Mouse (Mus musculus): ENCODE data around the gene Rpl36a. TPM values are rescaled to one million over a fixed set of nuclear protein-coding genes. Genes with fewer than 3 reads are reported as not detected.
"Not testable (repeated sequence)": the region's sequence is repeated elsewhere in the genome, so short reads cannot be mapped to it uniquely, and the experiment has no call there.

Rpl36a gene
- 523 and 609 TPM in 2 replicates for polyA plus RNA-seq (2014; fragmentation: Nextera tagmentation; extraction: Ambion mirVana)

- Histone ChIP-seq H3K9ac (ENCODE audit: low read length) (peak within 1 kb of the TSS; percentile 74), H3K27ac (ENCODE audit: low read depth) (peak within 1 kb of the TSS; percentile 72), H3K9me3 (ENCODE audit: control insufficient read depth, low read length) (no peaks in the 10 kb centered on the region), H3K36me3 (ENCODE audit: control insufficient read depth, insufficient read depth, low read length) (peaks cover 7% of the 10 kb centered on the region), H3K4me3 (ENCODE audit: low read depth, low read length) (peak within 1 kb of the TSS; percentile 52), H3K27me3 (replicated peaks; ENCODE audit: control insufficient read depth, insufficient read depth, low read length) (no peaks in the 10 kb centered on the region), H3K4me1 (replicated peaks; ENCODE audit: control insufficient read depth, insufficient read depth, low read length) (no peaks in the 10 kb centered on the region), H3K4me2 (ENCODE audit: low read length) (peak within 1 kb of the TSS; percentile 66)
- 15% methylated on average over 45 of the region's 45 CpGs for WGBS
- ATAC-seq (replicated peaks; ENCODE audit: low FRiP score, low TSS enrichment, low read depth) (peak; percentile 95), DNase-seq (ENCODE audit: low spot score) (peak; percentile 88)
These were observed at the start of gene Rpl36a for GRCm38 (mm10) chrX:134585103-134586002. Rpl36a (plus strand) TSS chrX:134585654.

- H3K4me2 ChIP-seq (ENCODE audit: low read length); DNase-seq (ENCODE audit: low spot score); H3K9me3 ChIP-seq (ENCODE audit: control insufficient read depth, low read length); H3K9ac ChIP-seq (ENCODE audit: low read length); H3K4me3 ChIP-seq (ENCODE audit: low read depth, low read length); ATAC-seq (replicated peaks; ENCODE audit: low FRiP score, low TSS enrichment, low read depth); H3K27me3 ChIP-seq (replicated peaks; ENCODE audit: control insufficient read depth, insufficient read depth, low read length); H3K27ac ChIP-seq (ENCODE audit: low read depth); H3K36me3 ChIP-seq (ENCODE audit: control insufficient read depth, insufficient read depth, low read length); H3K4me1 ChIP-seq (replicated peaks; ENCODE audit: control insufficient read depth, insufficient read depth, low read length): not testable (repeated sequence)
- 86% methylated on average over 10 of the region's 10 CpGs for WGBS
These were observed 45.7 kb upstream of the Rpl36a start for GRCm38 (mm10) chrX:134539795-134540194.

GRCm38 (mm10) chrX:134540414-134541135 lies 44.9 kb upstream of the Rpl36a start:
- Histone ChIP-seq H3K4me2 (ENCODE audit: low read length) (peak overlapping the region; percentile 42), H3K27ac (ENCODE audit: low read depth) (0 out of 2 replicates have a peak overlapping the region, but pooled peaks have one; percentile 88), H3K9ac (ENCODE audit: low read length) (peak overlapping the region; percentile 48), H3K4me3 (ENCODE audit: low read depth, low read length) (peak overlapping the region; percentile 40), H3K36me3 (ENCODE audit: control insufficient read depth, insufficient read depth, low read length) (no peaks in the 10 kb centered on the region), H3K9me3 (ENCODE audit: control insufficient read depth, low read length) (no peaks in the 10 kb centered on the region), H3K4me1 (replicated peaks; ENCODE audit: control insufficient read depth, insufficient read depth, low read length) (no peaks in the 10 kb centered on the region), H3K27me3 (replicated peaks; ENCODE audit: control insufficient read depth, insufficient read depth, low read length) (no peaks in the 10 kb centered on the region)
- ATAC-seq (replicated peaks; ENCODE audit: low FRiP score, low TSS enrichment, low read depth), result no peak
- WGBS, result 24% methylated on average over 12 of the region's 12 CpGs
- no peak for DNase-seq (ENCODE audit: low spot score)

- Histone ChIP-seq H3K9ac (ENCODE audit: low read length) (peak within 1 kb of the TSS; percentile 48), H3K4me3 (ENCODE audit: low read depth, low read length) (peak within 1 kb of the TSS; percentile 40), H3K4me1 (replicated peaks; ENCODE audit: control insufficient read depth, insufficient read depth, low read length) (no peaks in the 10 kb centered on the region), H3K27ac (ENCODE audit: low read depth) (peak within 1 kb of the TSS; percentile 88), H3K9me3 (ENCODE audit: control insufficient read depth, low read length) (no peaks in the 10 kb centered on the region), H3K36me3 (ENCODE audit: control insufficient read depth, insufficient read depth, low read length) (no peaks in the 10 kb centered on the region), H3K27me3 (replicated peaks; ENCODE audit: control insufficient read depth, insufficient read depth, low read length) (no peaks in the 10 kb centered on the region), H3K4me2 (ENCODE audit: low read length) (peak within 1 kb of the TSS; percentile 47)
- ATAC-seq (replicated peaks; ENCODE audit: low FRiP score, low TSS enrichment, low read depth), result peak; percentile 96
- peak; percentile 85 for DNase-seq (ENCODE audit: low spot score)
- WGBS, result 16% methylated on average over 45 of the region's 61 CpGs
These were observed 44.1 kb upstream of the Rpl36a start, which contains the start of gene Timm8a1 for GRCm38 (mm10) chrX:134541145-134541954. Timm8a1 (minus strand) TSS chrX:134541865.

- ATAC-seq (replicated peaks; ENCODE audit: low FRiP score, low TSS enrichment, low read depth), result peak; percentile 25; the same call in 1 of the 2 replicates
- peak overlapping the region; percentile 44 for H3K9ac ChIP-seq (ENCODE audit: low read length)
These were observed 43.5 kb upstream of the Rpl36a start for GRCm38 (mm10) chrX:134541955-134542308.

GRCm38 (mm10) chrX:134547330-134547729 lies 38.1 kb upstream of the Rpl36a start:
- H3K27me3 ChIP-seq (replicated peaks; ENCODE audit: control insufficient read depth, insufficient read depth, low read length), result no peaks in the 10 kb centered on the region
- H3K36me3 ChIP-seq (ENCODE audit: control insufficient read depth, insufficient read depth, low read length), result no peaks in the 10 kb centered on the region
- H3K9ac ChIP-seq (ENCODE audit: low read length), result no peak overlapping the region
- no peak overlapping the region for H3K4me3 ChIP-seq (ENCODE audit: low read depth, low read length)
- no peak overlapping the region for H3K4me2 ChIP-seq (ENCODE audit: low read length)
- no peak for ATAC-seq (replicated peaks; ENCODE audit: low FRiP score, low TSS enrichment, low read depth)
- no peak overlapping the region for H3K27ac ChIP-seq (ENCODE audit: low read depth)
- 82% methylated on average over 4 of the region's 4 CpGs for WGBS
- H3K4me1 ChIP-seq (replicated peaks; ENCODE audit: control insufficient read depth, insufficient read depth, low read length), result no peaks in the 10 kb centered on the region
- no peak for DNase-seq (ENCODE audit: low spot score)
- no peaks in the 10 kb centered on the region for H3K9me3 ChIP-seq (ENCODE audit: control insufficient read depth, low read length)

More at GRCm38 (mm10) chrX:134541955-134542308, 43.5 kb upstream of the Rpl36a start:
- no peak for DNase-seq (ENCODE audit: low spot score)
- peak overlapping the region; percentile 47 for H3K4me2 ChIP-seq (ENCODE audit: low read length)
- WGBS, result 17% methylated on average over 6 of the region's 6 CpGs
- H3K9me3 ChIP-seq (ENCODE audit: control insufficient read depth, low read length), result no peaks in the 10 kb centered on the region
- H3K4me1 ChIP-seq (replicated peaks; ENCODE audit: control insufficient read depth, insufficient read depth, low read length), result no peaks in the 10 kb centered on the region
- H3K36me3 ChIP-seq (ENCODE audit: control insufficient read depth, insufficient read depth, low read length), result no peaks in the 10 kb centered on the region
- H3K27me3 ChIP-seq (replicated peaks; ENCODE audit: control insufficient read depth, insufficient read depth, low read length), result no peaks in the 10 kb centered on the region
- H3K4me3 ChIP-seq (ENCODE audit: low read depth, low read length), result peak overlapping the region; percentile 40
- H3K27ac ChIP-seq (ENCODE audit: low read depth), result peak overlapping the region; percentile 88

- no peaks in the 10 kb centered on the region for H3K9me3 ChIP-seq (ENCODE audit: control insufficient read depth, low read length)
- H3K27ac ChIP-seq (ENCODE audit: low read depth), result no peak overlapping the region
- no peak overlapping the region for H3K4me2 ChIP-seq (ENCODE audit: low read length)
- 16% methylated on average over 5 of the region's 5 CpGs for WGBS
- no peak overlapping the region for H3K4me3 ChIP-seq (ENCODE audit: low read depth, low read length)
- ATAC-seq (replicated peaks; ENCODE audit: low FRiP score, low TSS enrichment, low read depth) (no peak), DNase-seq (ENCODE audit: low spot score) (peak; percentile 51)
- H3K4me1 ChIP-seq (replicated peaks; ENCODE audit: control insufficient read depth, insufficient read depth, low read length), result no peaks in the 10 kb centered on the region
- no peaks in the 10 kb centered on the region for H3K27me3 ChIP-seq (replicated peaks; ENCODE audit: control insufficient read depth, insufficient read depth, low read length)
- H3K36me3 ChIP-seq (ENCODE audit: control insufficient read depth, insufficient read depth, low read length), result no peaks in the 10 kb centered on the region
- H3K9ac ChIP-seq (ENCODE audit: low read length), result no peak overlapping the region
These were observed 34.6 kb upstream of the Rpl36a start for GRCm38 (mm10) chrX:134550903-134551302.

- Histone ChIP-seq H3K27ac (ENCODE audit: low read depth) (no peak overlapping the region), H3K9me3 (ENCODE audit: control insufficient read depth, low read length) (no peaks in the 10 kb centered on the region), H3K36me3 (ENCODE audit: control insufficient read depth, insufficient read depth, low read length) (no peaks in the 10 kb centered on the region), H3K4me3 (ENCODE audit: low read depth, low read length) (no peak overlapping the region), H3K4me2 (ENCODE audit: low read length) (no peak overlapping the region), H3K9ac (ENCODE audit: low read length) (no peak overlapping the region), H3K27me3 (replicated peaks; ENCODE audit: control insufficient read depth, insufficient read depth, low read length) (no peaks in the 10 kb centered on the region), H3K4me1 (replicated peaks; ENCODE audit: control insufficient read depth, insufficient read depth, low read length) (no peaks in the 10 kb centered on the region)
- 78% methylated on average over 4 of the region's 4 CpGs for WGBS
- ATAC-seq (replicated peaks; ENCODE audit: low FRiP score, low TSS enrichment, low read depth) (no peak), DNase-seq (ENCODE audit: low spot score) (no peak)
These were observed 32.1 kb upstream of the Rpl36a start for GRCm38 (mm10) chrX:134553326-134553725.

All from intestine, embryonic 14.5 days (tissue).